Mouse (Mus musculus) mouse embryonic stem cell (cell line): Measurements from ENCODE around the gene Gm9918.

ENCODE experiments used
- in situ Hi-C, 2 experiments: fragments of 300-500 bp; cut with MboI; formaldehyde crosslinking; loops; 1 replicate in 1 of 2; 3 replicates in 1 of 2; pipeline ENCODE4 v1.14.3; 2019 to 2020; ENCODE audit warnings: low sequenced_read_pairs in 2 of 2, low pct_unique_long_range_greater_than_20kb in 1 of 2, mixed read lengths in 1 of 2; ENCODE audit not compliant: unreplicated experiment in 1 of 2

Gene Gm9918

DNA sequence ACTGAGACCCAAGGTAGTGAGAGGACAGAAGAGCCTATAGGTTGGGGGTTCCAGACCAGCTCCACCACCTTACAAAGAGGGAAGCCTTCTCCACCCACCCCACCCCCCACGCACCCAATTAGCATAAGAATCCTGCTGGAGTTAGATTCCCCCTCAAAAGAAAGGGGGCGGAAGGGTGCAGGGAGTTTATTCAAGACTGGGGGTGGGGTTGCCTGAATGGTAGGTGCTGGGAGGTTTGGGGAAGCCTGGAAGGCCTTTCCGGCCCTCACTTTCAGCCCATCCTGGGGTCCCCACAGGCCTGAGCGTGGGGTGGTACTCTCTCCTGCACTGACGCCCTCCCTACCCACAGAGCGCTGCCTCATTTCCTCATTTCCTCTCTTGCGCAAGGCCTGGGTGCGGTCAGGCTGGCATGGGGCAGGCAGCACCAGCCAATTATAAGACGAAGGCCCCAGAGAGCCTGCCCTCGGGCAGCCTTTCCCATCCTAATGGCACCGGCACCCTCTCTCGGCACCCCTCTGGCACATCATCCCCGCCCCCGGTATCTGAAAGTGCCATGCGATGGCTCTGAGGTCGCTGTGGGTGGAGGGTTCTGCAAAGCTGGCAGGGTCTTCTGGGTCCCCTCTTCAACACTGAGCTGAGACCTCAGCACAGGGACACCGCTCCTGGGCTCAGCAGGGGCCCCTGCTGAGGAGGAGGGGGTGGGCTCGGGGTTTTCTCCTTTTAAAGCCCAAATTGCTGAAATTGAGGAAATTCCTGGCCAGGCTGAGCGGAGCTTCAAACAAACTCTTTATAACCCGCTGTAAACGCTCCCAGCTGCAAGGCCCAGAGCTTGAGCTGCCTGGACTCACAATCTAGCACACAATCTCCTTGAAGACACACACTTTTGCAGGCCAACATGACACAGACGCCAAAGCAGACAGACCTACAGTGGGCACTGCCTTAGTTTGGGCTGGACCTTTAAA is 26.9 kb upstream of the Gm9918 start:
- in situ Hi-C loops, result no loop called here

DNA sequence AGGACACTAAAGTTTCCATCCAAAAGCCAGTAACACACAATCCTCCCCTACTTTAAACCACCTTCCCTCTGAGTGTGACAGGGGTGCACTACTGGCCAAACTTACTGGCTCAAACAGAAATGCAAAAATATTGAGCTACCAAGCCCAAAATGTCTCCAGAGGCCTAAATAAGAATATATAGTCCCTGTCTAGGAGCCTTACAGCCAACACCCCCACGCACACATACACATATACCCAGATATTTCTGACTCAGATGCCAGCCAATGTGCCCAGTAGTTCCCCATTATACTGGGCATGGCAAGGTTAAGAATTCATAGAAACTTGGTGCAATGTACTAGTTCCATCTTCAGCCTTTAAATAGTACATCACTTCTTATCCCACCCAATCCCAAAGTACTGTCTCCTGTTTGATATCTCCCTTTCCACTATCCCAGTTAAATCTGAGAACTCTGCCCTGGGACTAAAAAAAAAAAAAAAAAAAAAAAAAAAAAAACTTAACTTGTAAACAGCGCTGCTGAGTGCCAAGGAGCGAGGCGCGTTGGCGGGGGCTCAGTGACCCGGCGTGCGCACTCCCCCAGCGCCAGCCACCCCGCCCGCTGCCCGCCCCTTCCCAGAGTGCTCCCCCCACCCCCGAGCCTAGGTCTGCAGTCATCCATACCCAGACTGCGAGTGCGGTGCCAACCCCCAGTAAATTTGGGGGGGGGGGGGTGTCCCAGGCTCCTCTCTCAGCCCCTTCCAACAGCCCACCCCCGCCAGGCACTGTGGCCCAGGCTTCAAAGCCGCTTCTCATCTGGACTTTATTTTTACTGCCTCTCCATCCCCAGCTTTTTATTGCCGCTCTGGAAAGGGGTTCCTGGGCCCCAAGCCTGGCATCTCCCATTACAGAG is 25.8 kb upstream of the Gm9918 start:
- in situ Hi-C loops, result no loop called here

DNA sequence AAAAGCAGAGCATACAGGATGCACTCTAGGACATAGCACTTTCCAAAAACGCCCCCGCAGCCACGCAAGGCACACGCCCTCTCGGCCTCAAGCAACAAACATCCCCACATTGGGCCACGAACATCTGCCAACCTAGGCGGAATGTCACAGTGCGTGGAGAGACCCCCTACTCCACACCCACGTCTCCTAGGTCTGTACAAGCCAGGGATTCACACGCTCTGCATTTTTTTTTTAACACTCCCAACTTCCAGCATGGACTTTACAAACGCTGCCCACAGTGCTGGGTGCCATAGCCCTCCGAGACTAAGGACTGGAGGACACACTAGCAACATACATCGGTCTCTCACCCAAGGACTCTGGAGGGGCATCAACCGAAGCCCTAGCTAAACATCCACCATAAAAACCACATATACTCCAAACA is 24.9 kb upstream of the Gm9918 start:
- in situ Hi-C loops, result no loop called here

DNA sequence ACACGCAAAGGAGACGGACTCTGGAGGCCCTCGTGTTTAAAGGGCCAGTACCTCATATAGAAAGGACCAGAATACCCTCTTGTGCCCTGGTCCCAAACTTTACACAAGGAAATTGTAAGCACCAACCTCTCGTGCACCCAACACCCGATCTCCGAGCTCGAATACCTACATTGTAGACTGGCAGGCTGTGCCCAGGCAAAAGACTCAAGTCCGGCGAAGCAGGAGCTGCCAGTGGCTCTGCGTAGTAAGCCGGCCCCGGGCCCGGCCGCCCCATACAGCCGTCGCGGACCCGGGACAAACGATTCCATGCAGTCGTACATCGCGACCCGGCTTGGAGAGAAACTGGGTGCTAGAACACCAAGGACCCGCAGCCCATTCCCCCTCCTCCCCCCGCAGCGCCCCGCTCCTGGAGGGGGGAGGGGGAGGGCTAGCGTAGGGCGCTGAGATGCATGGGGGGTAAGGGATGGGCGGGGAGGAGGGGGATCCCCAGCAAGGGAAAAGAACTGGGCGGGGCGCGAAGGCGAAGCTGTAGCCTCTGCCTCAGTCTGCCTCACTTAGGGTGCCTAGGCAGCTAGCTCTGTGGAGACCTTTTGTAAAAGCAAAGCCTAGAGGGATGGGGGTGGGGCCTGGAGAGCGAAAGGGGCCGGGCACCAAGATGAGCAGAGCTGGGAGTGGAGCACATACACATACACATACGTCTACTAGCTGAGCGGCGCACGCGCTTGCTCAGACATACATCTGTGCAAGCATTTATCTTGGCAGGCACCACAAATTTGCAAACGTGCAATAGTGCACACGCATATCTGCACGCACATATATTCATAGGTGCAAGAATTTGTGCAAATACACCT is 24.2 kb upstream of the Gm9918 start:
- in situ Hi-C loops, result no loop called here

DNA sequence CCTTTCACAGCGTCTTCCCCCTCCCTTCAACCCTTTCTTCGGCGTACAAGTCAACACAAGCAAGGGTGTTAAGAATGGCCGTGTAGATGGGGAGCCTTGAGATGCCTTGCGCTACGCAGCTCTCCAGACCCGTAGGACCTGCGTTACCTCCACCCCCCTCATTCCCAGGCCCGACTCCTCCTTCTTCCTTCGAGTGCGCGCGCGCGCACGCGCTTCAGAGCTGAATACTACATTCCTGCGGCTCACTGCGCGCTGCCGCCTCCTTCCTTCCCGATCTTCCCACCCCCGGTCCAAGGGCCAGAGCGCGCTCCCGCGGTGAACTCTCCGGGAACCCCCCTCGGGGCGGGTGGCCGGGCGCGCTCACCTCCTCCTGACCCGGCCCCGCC is 23.5 kb upstream of the Gm9918 start:
- in situ Hi-C loops, result no loop called here

DNA sequence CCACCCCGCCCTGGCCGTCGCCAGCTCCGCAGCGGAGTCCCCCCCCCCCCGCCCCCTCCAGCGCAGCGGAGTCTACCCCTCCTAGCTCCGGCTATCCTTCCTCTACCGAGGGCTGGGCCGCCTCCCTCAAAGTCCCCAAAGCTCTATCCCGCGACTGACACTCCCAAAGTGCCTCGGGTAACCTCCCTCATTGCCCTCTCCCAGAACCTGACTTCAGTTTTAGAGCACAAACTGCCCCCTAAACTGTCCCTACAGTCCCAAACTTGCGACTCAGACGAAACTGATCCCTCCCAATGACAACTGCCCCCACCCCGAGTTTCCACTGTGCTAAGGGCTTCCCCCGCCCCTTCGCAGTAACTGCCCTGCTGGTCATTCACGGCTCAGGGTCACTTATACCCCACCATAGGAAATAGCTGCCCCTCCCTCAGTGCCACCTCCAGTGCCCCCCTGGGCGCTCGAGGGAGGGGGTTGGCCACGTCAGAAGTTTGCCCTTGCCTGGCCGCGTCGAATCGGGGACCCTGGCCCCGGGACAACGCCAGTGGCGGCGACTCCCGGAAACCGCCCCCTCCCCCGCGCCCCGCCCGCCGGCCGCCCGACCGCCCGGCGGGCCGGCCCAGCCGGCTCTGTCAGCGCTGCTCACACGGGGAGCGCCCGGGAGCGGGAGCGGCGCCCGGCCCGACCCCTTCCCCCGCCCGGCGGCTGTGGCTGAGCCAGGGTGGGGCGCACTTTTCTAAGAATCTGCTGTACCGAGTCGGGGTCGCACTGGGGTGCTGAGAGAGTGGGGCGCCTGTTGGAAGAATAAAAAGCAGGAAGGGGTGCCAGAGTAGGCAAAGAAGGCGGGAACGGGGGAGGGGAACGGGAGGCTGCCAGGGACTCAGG is 22.9 kb upstream of the Gm9918 start:
- in situ Hi-C loops, result no loop called here

DNA sequence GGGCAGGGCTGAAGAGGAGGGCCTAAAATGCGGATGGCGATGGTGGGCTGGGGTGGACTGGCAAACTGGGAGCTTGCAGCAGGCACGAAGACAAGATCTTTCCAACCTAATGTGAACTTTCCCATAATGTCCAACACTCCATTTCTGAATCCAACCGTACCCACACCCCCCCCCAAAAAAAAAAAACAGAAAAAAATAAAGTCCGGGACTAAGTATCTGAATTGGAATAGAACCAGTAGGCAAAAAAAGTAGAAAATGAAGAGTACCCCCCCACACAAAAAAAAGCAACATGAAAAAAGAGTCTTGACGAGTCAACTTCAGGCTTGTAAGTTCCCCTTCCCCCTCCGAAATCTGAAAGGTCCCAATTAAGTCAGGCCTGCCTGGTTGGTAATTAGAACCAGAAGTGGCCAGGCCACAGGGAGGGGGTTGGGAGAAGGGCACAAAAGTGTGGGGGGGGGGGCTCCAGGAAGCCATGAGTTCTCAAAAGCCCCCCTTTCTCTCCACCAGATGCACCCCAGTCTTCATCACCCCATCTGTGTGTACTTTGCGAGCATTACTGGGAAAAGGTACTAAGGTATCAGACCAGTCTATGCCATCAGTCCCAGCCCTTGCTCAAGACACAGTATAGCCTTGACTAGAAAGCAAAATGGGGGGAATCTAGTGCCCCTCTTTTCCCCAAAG is 22.1 kb upstream of the Gm9918 start:
- in situ Hi-C loops, result no loop called here

DNA sequence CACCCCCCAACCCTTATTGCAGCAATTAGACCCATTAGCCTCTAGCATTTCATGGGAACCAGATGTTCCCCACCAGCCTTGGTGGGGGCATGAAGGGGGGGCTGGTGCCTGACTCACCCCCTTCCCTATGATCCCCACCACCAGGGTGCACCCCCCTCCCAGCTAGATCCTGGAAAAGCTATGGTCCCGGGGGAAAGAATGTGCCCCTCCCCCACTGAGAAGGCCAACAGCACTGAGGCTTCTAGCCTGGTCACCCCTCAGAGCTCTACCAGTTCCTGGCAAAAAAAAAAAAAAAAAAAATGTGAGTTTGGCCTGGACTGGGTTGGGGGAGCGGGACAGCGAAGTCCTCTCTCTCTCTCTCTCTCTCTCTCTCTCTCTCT is 21.6 kb upstream of the Gm9918 start:
- in situ Hi-C loops, result no loop called here

DNA sequence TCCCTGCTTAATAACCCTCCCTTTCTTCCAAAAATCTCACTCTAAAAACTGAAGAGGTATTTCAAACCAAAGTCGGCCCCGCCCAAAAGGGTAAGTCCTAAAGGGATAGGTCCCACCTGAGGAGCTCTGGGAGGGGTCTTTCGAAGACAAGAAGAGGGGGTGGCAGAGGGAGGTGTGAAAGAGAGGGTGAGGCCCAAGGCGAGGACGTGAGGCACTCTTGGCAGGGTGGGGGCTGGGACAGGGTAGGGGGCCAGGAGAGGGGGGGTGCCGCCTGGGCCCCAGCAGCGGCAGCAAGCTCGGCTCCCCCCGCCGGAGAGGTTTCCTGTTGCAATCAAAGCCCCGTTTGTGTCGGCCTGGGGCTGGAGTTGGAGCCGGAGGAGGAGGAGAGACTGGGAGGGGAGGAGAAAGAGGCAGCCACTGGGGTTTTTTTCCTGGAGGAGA is 21.1 kb upstream of the Gm9918 start:
- in situ Hi-C loops, result no loop called here

DNA sequence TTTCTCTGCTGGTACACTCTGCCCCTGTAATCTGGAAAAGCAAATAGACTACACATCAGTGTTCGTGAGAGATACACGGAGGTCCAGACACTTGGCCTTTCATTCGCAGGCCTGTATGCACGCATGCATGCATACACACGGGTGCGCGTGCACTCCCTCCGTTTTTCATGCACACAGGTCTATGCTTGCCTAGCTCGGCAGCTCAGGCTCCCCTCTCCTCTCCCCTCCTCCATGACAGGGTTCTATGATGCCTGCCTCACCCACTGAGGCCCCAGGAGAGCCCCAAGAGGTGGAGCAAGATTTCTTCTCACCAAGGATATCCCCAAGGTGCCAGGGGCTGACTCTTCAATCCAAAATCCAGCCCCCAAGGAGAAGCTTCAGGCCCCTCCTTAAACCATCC is 20.4 kb upstream of the Gm9918 start:
- in situ Hi-C loops, result no loop called here

DNA sequence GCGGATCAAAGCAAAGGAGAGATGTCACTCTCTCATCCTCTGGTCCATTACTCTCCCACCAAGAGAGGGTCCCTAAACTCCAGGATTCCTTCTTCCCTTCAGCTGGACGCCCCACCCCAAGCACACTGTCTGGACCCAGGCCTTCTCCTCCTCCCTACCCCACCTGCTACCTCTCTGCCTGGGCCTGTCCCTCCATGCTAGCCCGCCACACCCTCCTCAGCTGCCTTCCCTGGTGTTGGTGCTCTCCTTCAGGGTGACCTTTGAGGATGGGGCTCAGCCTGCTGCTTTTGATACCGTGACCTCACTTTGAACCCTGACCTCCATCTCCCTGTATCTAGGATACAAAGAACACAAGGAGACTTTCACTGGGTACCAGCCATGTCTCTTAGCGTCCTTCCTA is 19.8 kb upstream of the Gm9918 start:
- in situ Hi-C loops, result no loop called here

DNA sequence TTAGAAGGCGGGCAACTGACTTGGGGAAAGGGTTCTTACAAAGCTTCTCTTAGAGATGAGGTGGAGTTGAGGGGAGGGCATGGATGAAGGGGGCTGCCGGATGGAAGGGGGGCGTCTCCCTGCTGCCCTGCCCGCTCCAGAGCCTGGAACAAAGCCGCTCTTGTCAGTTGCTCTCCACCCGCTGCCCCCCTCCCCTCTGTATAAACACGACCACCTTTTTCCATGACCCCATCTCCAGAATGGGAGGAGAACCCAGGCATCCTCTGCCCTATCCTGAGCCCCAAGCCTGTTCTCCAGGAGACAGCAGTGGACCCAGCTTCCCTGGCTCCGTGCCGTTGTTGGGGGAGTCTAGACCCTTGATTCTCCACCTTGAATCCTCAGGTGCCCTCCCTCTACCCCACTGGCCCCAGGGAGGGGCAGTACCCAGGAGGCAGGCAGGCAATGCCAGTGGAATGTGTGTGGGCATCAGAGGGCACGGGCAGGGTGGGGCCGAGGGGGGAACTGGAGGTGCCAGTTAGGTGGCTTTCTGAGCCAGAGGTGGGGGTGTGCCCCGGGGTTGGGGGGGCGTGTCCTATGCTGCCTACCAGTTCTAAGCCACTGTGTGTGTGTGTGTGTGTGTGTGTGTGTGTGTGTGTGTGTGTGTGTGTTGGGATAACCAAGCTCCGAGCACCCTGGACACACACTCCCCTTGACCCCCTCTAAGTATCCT is 14.7 kb upstream of the Gm9918 start:
- in situ Hi-C loops, result no loop called here

DNA sequence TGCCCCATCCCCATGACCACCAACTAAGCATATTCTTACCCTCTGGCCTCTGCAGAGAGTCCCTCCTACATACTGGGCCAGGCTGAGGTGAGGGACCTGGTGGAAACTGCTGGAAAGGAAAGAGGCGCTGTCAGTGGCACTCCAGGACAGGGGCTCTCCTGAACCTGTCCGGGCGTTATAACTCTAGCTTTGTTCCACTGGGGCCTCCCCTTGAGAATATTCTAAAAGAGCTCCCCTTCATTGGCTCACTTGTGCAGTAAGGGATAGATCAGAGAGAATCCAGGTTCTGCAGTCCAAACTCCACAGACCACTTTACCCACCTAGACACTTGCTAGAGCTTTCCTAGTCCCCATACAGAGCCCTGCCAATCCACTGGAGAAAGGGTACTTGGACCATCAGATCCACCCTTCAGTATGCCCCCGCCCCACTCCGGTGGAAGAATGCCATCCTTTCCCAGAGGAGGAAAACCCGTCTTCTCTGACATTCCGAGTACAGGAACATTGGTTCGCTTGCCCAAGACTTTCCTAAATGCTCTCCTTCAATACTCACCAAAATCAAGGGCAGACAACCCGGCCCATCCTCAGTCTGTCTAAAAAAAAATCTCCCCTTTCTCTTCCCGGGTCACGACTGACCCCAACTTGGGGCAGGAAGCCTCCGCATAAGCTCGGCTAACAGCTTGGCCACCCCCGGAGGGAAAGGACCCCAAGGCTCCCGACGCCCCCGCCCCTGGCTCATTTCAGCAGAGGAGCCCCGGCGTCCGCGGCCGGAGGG is 13.7 kb upstream of the Gm9918 start:
- in situ Hi-C loops, result no loop called here

DNA sequence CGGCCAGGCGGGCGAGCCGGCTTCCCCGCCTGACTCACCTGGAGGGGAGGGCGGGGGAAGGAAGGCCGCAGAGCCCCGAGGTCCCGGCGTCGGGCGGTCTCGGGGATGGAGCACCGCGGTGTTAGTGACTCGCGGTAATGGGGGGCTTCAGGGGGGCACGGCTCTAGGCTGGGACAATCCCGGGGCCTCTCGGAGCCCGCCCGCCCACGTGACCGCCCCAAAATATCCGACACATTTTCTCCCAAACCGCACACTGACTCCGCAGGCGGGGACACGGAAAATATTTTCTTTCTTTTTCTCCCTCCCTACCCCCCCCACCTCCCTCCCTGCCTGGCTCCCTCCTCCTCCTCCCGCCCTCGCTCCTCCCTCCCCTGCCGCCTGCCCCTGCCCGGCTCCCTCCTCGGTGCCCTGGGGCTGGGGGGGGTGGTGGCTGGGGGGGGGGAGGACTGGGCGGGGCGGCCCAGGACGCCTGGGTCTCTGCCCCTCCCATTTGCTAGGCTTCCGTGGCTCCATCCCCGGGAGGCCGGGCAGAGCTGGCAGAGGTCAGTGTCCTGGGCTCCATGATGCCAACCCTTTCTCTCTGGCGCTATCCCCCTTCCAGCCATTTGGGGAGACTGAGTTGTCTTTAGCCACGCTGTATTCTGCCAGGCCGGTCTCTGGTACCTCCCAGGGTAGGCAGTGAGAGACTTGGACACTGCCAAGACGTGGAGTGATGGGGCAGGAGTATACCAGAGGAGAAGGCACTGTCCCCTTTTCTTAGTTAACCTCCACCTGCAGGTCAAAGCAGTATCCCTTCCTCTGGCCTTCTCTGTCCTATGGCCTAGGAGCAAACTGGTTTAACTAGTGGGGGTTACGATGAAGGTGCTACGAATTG is 12.9 kb upstream of the Gm9918 start, which contains the start of gene Rarg:
Gene Rarg, minus strand, starts transcription at position 316 of the 874 bp plus-strand sequence.
- in situ Hi-C loops, result no loop called here

DNA sequence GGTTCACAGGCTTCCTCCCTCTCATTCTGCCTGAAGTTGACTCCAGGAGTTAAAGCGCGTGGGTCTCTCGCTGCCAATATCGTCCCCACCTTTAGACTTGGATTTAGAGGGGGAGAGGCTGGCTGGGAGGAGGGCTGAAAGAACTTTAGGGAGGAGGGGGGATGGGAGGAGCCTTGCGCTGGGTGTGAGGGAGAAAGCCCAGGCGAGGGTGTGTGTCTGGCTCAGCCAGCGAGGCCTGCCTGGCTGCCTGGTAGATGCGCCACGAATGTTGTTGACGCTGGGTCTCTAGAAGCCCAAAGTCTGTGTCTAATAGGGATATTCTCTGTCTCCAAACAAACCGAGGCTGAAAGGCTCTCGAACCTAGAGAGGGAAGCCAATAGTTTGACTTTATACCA is 12.3 kb upstream of the Gm9918 start:
- in situ Hi-C loops, result no loop called here
